Mouse (Mus musculus) myocyte (in vitro differentiated cells): Measurements from ENCODE around the gene Hectd1. TPM values are rescaled to one million over a fixed set of nuclear protein-coding genes. Genes with fewer than 3 reads are reported as not detected.

ENCODE experiments used
- H3K27me3 ChIP-seq: one replicate; pipeline ENCODE4 v1.6.1; 2011; ENCODE audit not compliant: control insufficient read depth, insufficient read depth, insufficient read length
- H3K36me3 ChIP-seq: one replicate; pipeline ENCODE4 v1.6.1; 2011; ENCODE audit not compliant: control insufficient read depth, insufficient read depth
- H3K4me2 ChIP-seq: one replicate; pipeline ENCODE4 v1.6.1; 2011; ENCODE audit warnings: low read depth, control low read depth
- H3K4me3 ChIP-seq: one replicate; pipeline ENCODE4 v1.5.1; 2011; ENCODE audit warnings: mild to moderate bottlenecking, control low read depth, moderate library complexity
- H3K79me2 ChIP-seq: one replicate; pipeline ENCODE4 v1.6.1; 2011; ENCODE audit not compliant: control insufficient read depth, insufficient read depth
- H3ac ChIP-seq: one replicate; pipeline ENCODE4 v1.6.1; 2011; ENCODE audit not compliant: control insufficient read depth, insufficient read length
- CEBPB ChIP-seq: IDR thresholded peaks from 2 replicates; pipeline ENCODE4 v1.6.1; 2011; ENCODE audit warnings: mild to moderate bottlenecking, moderate library complexity; ENCODE audit not compliant: poor library complexity, insufficient read depth, severe bottlenecking
- E2F4 ChIP-seq: IDR thresholded peaks from one replicate; pipeline ENCODE4 v1.6.1; 2011; ENCODE audit warnings: mild to moderate bottlenecking, control low read depth, moderate library complexity; ENCODE audit not compliant: insufficient read depth
- MAX ChIP-seq: IDR thresholded peaks from one replicate; pipeline ENCODE4 v1.6.1; 2011; ENCODE audit warnings: low read depth, mild to moderate bottlenecking, control low read depth
- MYOD1 ChIP-seq, 3 experiments: IDR thresholded peaks; one replicate each; pipeline ENCODE4 v1.6.1; 2011; ENCODE audit warnings: control low read depth in 2 of 3, low read depth in 2 of 3, mild to moderate bottlenecking in 2 of 3, moderate library complexity in 1 of 3; ENCODE audit not compliant: insufficient read length in 2 of 3, control insufficient read depth in 1 of 3
- MYOG ChIP-seq, 3 experiments: IDR thresholded peaks; one replicate each; pipeline ENCODE4 v1.6.1; 2011; ENCODE audit warnings: control low read depth in 2 of 3, low read depth in 2 of 3, mild to moderate bottlenecking in 2 of 3; ENCODE audit not compliant: insufficient read length in 2 of 3, control insufficient read depth in 1 of 3, insufficient read depth in 1 of 3
- POLR2A ChIP-seq: IDR thresholded peaks from one replicate; pipeline ENCODE4 v1.6.1; 2011; ENCODE audit warnings: low read depth, mild to moderate bottlenecking, control low read depth, moderate library complexity; ENCODE audit not compliant: insufficient read length
- POLR2AphosphoS2 ChIP-seq: IDR thresholded peaks from one replicate; pipeline ENCODE4 v1.6.1; 2011; ENCODE audit warnings: low read depth, control low read depth; ENCODE audit not compliant: insufficient read length
- REST ChIP-seq: IDR thresholded peaks from one replicate; pipeline ENCODE4 v1.6.1; 2011; ENCODE audit warnings: mild to moderate bottlenecking, control low read depth, moderate library complexity; ENCODE audit not compliant: insufficient read depth, insufficient read length
- SRF ChIP-seq: IDR thresholded peaks from one replicate; pipeline ENCODE4 v1.6.1; 2011; ENCODE audit warnings: low read depth; ENCODE audit not compliant: control insufficient read depth, insufficient read length
- TCF12 ChIP-seq: IDR thresholded peaks from one replicate; pipeline ENCODE4 v1.6.1; 2011; ENCODE audit warnings: mild to moderate bottlenecking, control low read depth; ENCODE audit not compliant: poor library complexity, insufficient read depth, severe bottlenecking
- TCF3 ChIP-seq: IDR thresholded peaks from one replicate; pipeline ENCODE4 v1.6.1; 2011; ENCODE audit warnings: low read depth, control low read depth; ENCODE audit not compliant: insufficient read length
- USF1 ChIP-seq: IDR thresholded peaks from one replicate; pipeline ENCODE4 v1.6.1; 2011; ENCODE audit warnings: low read depth, mild to moderate bottlenecking, control low read depth, moderate library complexity
- polyA plus RNA-seq: library from polyadenylated mRNA; unstranded; fragments of >200 nt; fragmentation: generic; extraction: Trizol; gene quantifications from one replicate; pipeline ENCODE4 v1.2.1, GENCODE M21; 2012; ENCODE audit warnings: missing spikeins

Gene Hectd1
- polyA plus RNA-seq, 1 experiment: 15.4 TPM

GRCm38 (mm10) chr12:51767454-51767853 lies 61.9 kb downstream of the Hectd1 start:
- no peak overlapping the region for H3ac ChIP-seq
- no peak for TF ChIP-seq SRF
- TF ChIP-seq USF1: no peak
- TF ChIP-seq MAX: no peak
- no peak for TF ChIP-seq TCF3
- no peak for TF ChIP-seq CEBPB
- no peak for TF ChIP-seq POLR2A
- TF ChIP-seq REST: no peak
- TF ChIP-seq E2F4: no peak
- no peak for TF ChIP-seq MYOG (IDR thresholded peaks at IDR 0.05; ENCODE audit: control insufficient read depth in 1 of 3, insufficient read depth in 1 of 3, insufficient read length in 2 of 3, low read depth in 2 of 3)
- TF ChIP-seq TCF12: no peak
- no peak for TF ChIP-seq MYOD1 (IDR thresholded peaks at IDR 0.05; ENCODE audit: control insufficient read depth in 1 of 3, insufficient read length in 2 of 3, low read depth in 2 of 3)
- TF ChIP-seq POLR2AphosphoS2: no peak
- H3K4me3 ChIP-seq: no peak overlapping the region
- no peak overlapping the region for H3K4me2 ChIP-seq
- H3K27me3 ChIP-seq: no peaks in the 10 kb centered on the region
- H3K79me2 ChIP-seq: no peaks in the 10 kb centered on the region
- peaks cover 40% of the 10 kb centered on the region for H3K36me3 ChIP-seq

GRCm38 (mm10) chr12:51759374-51759773 lies 70.0 kb downstream of the Hectd1 start:
- no peaks in the 10 kb centered on the region for H3K27me3 ChIP-seq

GRCm38 (mm10) chr12:51756599-51756961 lies 72.8 kb downstream of the Hectd1 start:
- Histone ChIP-seq H3ac (no peak overlapping the region), H3K27me3 (no peaks in the 10 kb centered on the region), H3K36me3 (peaks cover 75% of the 10 kb centered on the region), H3K79me2 (no peaks in the 10 kb centered on the region), H3K4me3 (no peak overlapping the region), H3K4me2 (no peak overlapping the region)
- TF ChIP-seq E2F4: no peak
- TF ChIP-seq TCF12: no peak
- TF ChIP-seq REST: no peak
- no peak for TF ChIP-seq MYOD1 (IDR thresholded peaks at IDR 0.05; ENCODE audit: control insufficient read depth in 1 of 3, insufficient read length in 2 of 3, low read depth in 2 of 3)
- TF ChIP-seq MYOG (IDR thresholded peaks at IDR 0.05; ENCODE audit: control insufficient read depth in 1 of 3, insufficient read depth in 1 of 3, insufficient read length in 2 of 3, low read depth in 2 of 3): no peak
- TF ChIP-seq POLR2A: no peak
- no peak for TF ChIP-seq CEBPB
- TF ChIP-seq USF1: no peak
- no peak for TF ChIP-seq TCF3
- no peak for TF ChIP-seq MAX
- no peak for TF ChIP-seq POLR2AphosphoS2
- no peak for TF ChIP-seq SRF

More at GRCm38 (mm10) chr12:51759374-51759773, 70.0 kb downstream of the Hectd1 start:
- Histone ChIP-seq H3K36me3 (peaks cover 49% of the 10 kb centered on the region), H3K79me2 (no peaks in the 10 kb centered on the region), H3K4me2 (no peak overlapping the region), H3K4me3 (no peak overlapping the region), H3ac (no peak overlapping the region)
- TF ChIP-seq MAX (no peak), POLR2A (no peak), USF1 (no peak), MYOD1 (IDR thresholded peaks at IDR 0.05; ENCODE audit: control insufficient read depth in 1 of 3, insufficient read length in 2 of 3, low read depth in 2 of 3) (no peak), POLR2AphosphoS2 (no peak), MYOG (IDR thresholded peaks at IDR 0.05; ENCODE audit: control insufficient read depth in 1 of 3, insufficient read depth in 1 of 3, insufficient read length in 2 of 3, low read depth in 2 of 3) (no peak), SRF (no peak), CEBPB (no peak), E2F4 (no peak)

- TF ChIP-seq MYOD1 (IDR thresholded peaks at IDR 0.05; ENCODE audit: control insufficient read depth in 1 of 3, insufficient read length in 2 of 3, low read depth in 2 of 3): no peak
- no peak for TF ChIP-seq E2F4
- no peak for TF ChIP-seq TCF12
- TF ChIP-seq REST: no peak
- no peak for TF ChIP-seq TCF3
- TF ChIP-seq POLR2A: no peak
- TF ChIP-seq USF1: no peak
- TF ChIP-seq POLR2AphosphoS2: no peak
- no peak for TF ChIP-seq MAX
- no peak for TF ChIP-seq SRF
- TF ChIP-seq CEBPB: no peak
- TF ChIP-seq MYOG (IDR thresholded peaks at IDR 0.05; ENCODE audit: control insufficient read depth in 1 of 3, insufficient read depth in 1 of 3, insufficient read length in 2 of 3, low read depth in 2 of 3): no peak
- Histone ChIP-seq H3K27me3 (no peaks in the 10 kb centered on the region), H3K4me2 (no peak overlapping the region), H3K36me3 (peaks cover 80% of the 10 kb centered on the region), H3ac (no peak overlapping the region), H3K4me3 (no peak overlapping the region), H3K79me2 (no peaks in the 10 kb centered on the region)
These were observed 73.3 kb downstream of the Hectd1 start for GRCm38 (mm10) chr12:51755938-51756598.

- Histone ChIP-seq H3K4me3 (no peak overlapping the region), H3ac (no peak overlapping the region), H3K27me3 (no peaks in the 10 kb centered on the region), H3K4me2 (no peak overlapping the region), H3K36me3 (peaks cover 69% of the 10 kb centered on the region), H3K79me2 (no peaks in the 10 kb centered on the region)
- TF ChIP-seq MAX: no peak
- no peak for TF ChIP-seq TCF3
- no peak for TF ChIP-seq TCF12
- TF ChIP-seq REST: no peak
- no peak for TF ChIP-seq POLR2AphosphoS2
- no peak for TF ChIP-seq E2F4
- no peak for TF ChIP-seq MYOG (IDR thresholded peaks at IDR 0.05; ENCODE audit: control insufficient read depth in 1 of 3, insufficient read depth in 1 of 3, insufficient read length in 2 of 3, low read depth in 2 of 3)
- no peak for TF ChIP-seq POLR2A
These were observed 82.0 kb downstream of the Hectd1 start for GRCm38 (mm10) chr12:51747348-51747747.
